32 mouse cellular contexts compared by ENCODE assay signal in genomic region chr11:57706620-57707019, GRCm38 (mm10).
"Had no signal": no experiment of that assay in that cellular context is flagged by ENCODE, and none has a peak within 500 bp of the region (broad histone marks: within the 10 kb centered on the region; RNA-seq: fewer than 3 reads in every experiment).

No protein-coding gene starts in this region.

- ATAC-seq: hindbrain, embryonic 16.5 days; hindbrain, postnatal 0 days; inflammation-experienced regulatory T-cells, adult 6 months; intestine, embryonic 15.5 days had no signal

- DNase-seq: heart, postnatal 14 days; heart, postnatal 36 days; kidney, adult 11 months; kidney, adult 18-20 months; kidney, adult 2 months; kidney, adult 8-10 months; kidney, adult 9 months; kidney, postnatal 10 days; kidney, postnatal 14 days; kidney, postnatal 25 days; kidney, postnatal 36 days; kidney, postnatal 4 days; layer of hippocampus, adult 9-11 months; layer of hippocampus, postnatal 36 days had no signal

- H3K9me3 ChIP-seq: heart, embryonic 15.5 days; hindbrain, embryonic 15.5 days; intestine, embryonic 15.5 days had no signal

- H3K9ac ChIP-seq: heart, embryonic 12.5 days; heart, embryonic 13.5 days; heart, embryonic 15.5 days; hindbrain, embryonic 12.5 days; hindbrain, embryonic 13.5 days; hindbrain, embryonic 14.5 days; hindbrain, embryonic 15.5 days; intestine, embryonic 15.5 days; kidney, embryonic 15.5 days had no signal

- H3K4me2 ChIP-seq: heart, embryonic 11.5 days; heart, embryonic 12.5 days; heart, embryonic 13.5 days; heart, embryonic 15.5 days; hindbrain, embryonic 12.5 days; hindbrain, embryonic 13.5 days; hindbrain, embryonic 14.5 days; hindbrain, embryonic 15.5 days; intestine, embryonic 15.5 days; kidney, embryonic 15.5 days had no signal

- H3K27ac ChIP-seq: heart, embryonic 10.5 days; heart, embryonic 13.5 days; heart, embryonic 15.5 days; hindbrain, embryonic 10.5 days; hindbrain, embryonic 12.5 days; hindbrain, embryonic 13.5 days; hindbrain, embryonic 14.5 days; hindbrain, embryonic 15.5 days; hindbrain, postnatal 0 days; intestine, embryonic 15.5 days; kidney, embryonic 15.5 days; kidney, postnatal 0 days; layer of hippocampus, adult 2 months; left cerebral cortex, adult 2 months had no signal

- H3K4me3 ChIP-seq: heart, embryonic 10.5 days; heart, embryonic 12.5 days; heart, embryonic 13.5 days; heart, embryonic 15.5 days; hindbrain, embryonic 10.5 days; hindbrain, embryonic 12.5 days; hindbrain, embryonic 13.5 days; hindbrain, embryonic 15.5 days; intestine, embryonic 15.5 days; kidney, embryonic 15.5 days; layer of hippocampus, adult 2 months; left cerebral cortex, adult 2 months had no signal

- H3K36me3 ChIP-seq: heart, embryonic 15.5 days; hindbrain, embryonic 15.5 days; intestine, embryonic 15.5 days had no signal

- H3K27me3 ChIP-seq: heart, embryonic 12.5 days; heart, embryonic 13.5 days; heart, embryonic 15.5 days; hindbrain, embryonic 12.5 days; hindbrain, embryonic 15.5 days; intestine, embryonic 15.5 days; kidney, embryonic 15.5 days had no signal
